Mouse (Mus musculus): Measurements from ENCODE around the gene Gm9945. TPM values are rescaled to one million over a fixed set of nuclear protein-coding genes. Genes with fewer than 3 reads are reported as not detected.
A peak's percentile ranks its signal among the peaks of the same experiment; 100 is the strongest.

Gene Gm9945
- total and polyA plus RNA-seq, 2 experiments from 2014 or later: not detected

DNA sequence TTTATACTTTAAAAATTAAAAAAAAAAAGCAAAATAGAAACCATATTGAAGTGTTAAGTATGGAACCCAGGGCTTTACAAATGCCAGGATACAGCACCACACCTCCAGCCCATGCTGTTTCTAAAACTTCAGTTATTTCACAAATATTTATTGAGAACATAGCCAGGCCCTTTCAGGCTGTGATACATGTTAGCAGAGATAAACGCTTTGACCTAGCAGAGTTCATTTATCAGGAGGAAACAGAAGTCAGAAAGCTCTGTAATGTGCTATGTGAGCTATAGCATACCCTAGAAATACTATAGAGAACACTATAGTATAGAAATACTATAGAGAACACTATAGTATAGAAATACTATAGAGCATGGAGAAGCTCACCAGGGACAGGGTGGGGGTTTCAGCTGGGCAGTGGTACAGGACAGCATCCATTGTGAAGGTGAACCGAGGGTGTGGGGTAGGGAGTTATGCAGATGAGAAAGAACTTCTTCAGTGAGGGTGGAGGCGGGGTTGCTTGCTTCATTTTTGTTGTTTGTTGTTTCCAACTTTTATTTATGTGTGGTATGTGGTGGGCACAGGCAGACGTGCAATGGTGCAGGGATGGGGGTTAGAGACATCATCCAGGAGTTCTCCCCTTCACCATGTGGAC, 1.2 kb downstream of the Gm9945 start:
- H3K36me3 ChIP-seq (replicated peaks; ENCODE audit: control insufficient read depth, insufficient read depth, low read length): no peaks in the 10 kb centered on the region
- no peak for TF ChIP-seq EP300 (IDR thresholded peaks at IDR 0.05; ENCODE audit: low read depth)
- no peak for TF ChIP-seq CTCF (IDR thresholded peaks at IDR 0.05; ENCODE audit: low read depth)
- H3K4me3 ChIP-seq (ENCODE audit: low read depth, low read length): no peak overlapping the region
- H3K27me3 ChIP-seq (ENCODE audit: control insufficient read depth, insufficient read depth, low read length): peaks cover 42% of the 10 kb centered on the region
- no peaks in the 10 kb centered on the region for H3K9me3 ChIP-seq (replicated peaks; ENCODE audit: control insufficient read depth, low read length)
- 0 out of 2 replicates have a peak, but pooled peaks cover 10% of the 10 kb centered on the region for H3K4me1 ChIP-seq (ENCODE audit: control insufficient read depth, insufficient read depth)
- no peak for DNase-seq (ENCODE audit: low spot score)
- H3K27ac ChIP-seq (ENCODE audit: low read depth): no peak overlapping the region
- no peak for ATAC-seq (ENCODE audit: insufficient read depth, low read depth)
- H3K4me2 ChIP-seq (ENCODE audit: low read depth, low read length): no peak overlapping the region
- 71% methylated on average over 4 of the region's 4 CpGs for WGBS
- no peak overlapping the region for H3K9ac ChIP-seq (replicated peaks; ENCODE audit: low read depth, low read length)

- no peak for ATAC-seq (ENCODE audit: insufficient read depth, low read depth)
Measured at GRCm38 (mm10) chr11:53483159-53483891, 3.4 kb downstream of the Gm9945 start.

GRCm38 (mm10) chr11:53485719-53486118, 5.8 kb downstream of the Gm9945 start:
- no peak overlapping the region for H3K9ac ChIP-seq (replicated peaks; ENCODE audit: low read depth, low read length)
- H3K27ac ChIP-seq (ENCODE audit: low read depth): no peak overlapping the region
- no peak overlapping the region for H3K4me3 ChIP-seq (ENCODE audit: low read depth, low read length)
- ATAC-seq (ENCODE audit: insufficient read depth, low read depth): no peak
- H3K4me2 ChIP-seq (ENCODE audit: low read depth, low read length): no peak overlapping the region
- DNase-seq (ENCODE audit: low spot score): no peak
- WGBS: 50% methylated on average over 3 of the region's 3 CpGs
- H3K9me3 ChIP-seq (replicated peaks; ENCODE audit: control insufficient read depth, low read length): no peaks in the 10 kb centered on the region
- H3K36me3 ChIP-seq (replicated peaks; ENCODE audit: control insufficient read depth, insufficient read depth, low read length): no peaks in the 10 kb centered on the region
- no peaks in the 10 kb centered on the region; the same call in 1 of the 2 replicates for H3K4me1 ChIP-seq (ENCODE audit: control insufficient read depth, insufficient read depth)
- no peak for TF ChIP-seq EP300 (IDR thresholded peaks at IDR 0.05; ENCODE audit: low read depth)
- TF ChIP-seq CTCF (IDR thresholded peaks at IDR 0.05; ENCODE audit: low read depth): peak; percentile 31
- peaks cover 9% of the 10 kb centered on the region; the same call in 1 of the 2 replicates for H3K27me3 ChIP-seq (ENCODE audit: control insufficient read depth, insufficient read depth, low read length)

More at GRCm38 (mm10) chr11:53483159-53483891, 3.4 kb downstream of the Gm9945 start:
- Histone ChIP-seq H3K27me3 (ENCODE audit: control insufficient read depth, insufficient read depth, low read length) (peaks cover 31% of the 10 kb centered on the region), H3K9me3 (replicated peaks; ENCODE audit: control insufficient read depth, low read length) (no peaks in the 10 kb centered on the region), H3K4me1 (ENCODE audit: control insufficient read depth, insufficient read depth) (peaks cover 10% of the 10 kb centered on the region; the same call in 1 of the 2 replicates), H3K9ac (replicated peaks; ENCODE audit: low read depth, low read length) (no peak overlapping the region), H3K36me3 (replicated peaks; ENCODE audit: control insufficient read depth, insufficient read depth, low read length) (no peaks in the 10 kb centered on the region), H3K4me3 (ENCODE audit: low read depth, low read length) (no peak overlapping the region), H3K27ac (ENCODE audit: low read depth) (no peak overlapping the region), H3K4me2 (ENCODE audit: low read depth, low read length) (no peak overlapping the region)
- 52% methylated on average over 9 of the region's 9 CpGs for WGBS
- no peak for TF ChIP-seq EP300 (IDR thresholded peaks at IDR 0.05; ENCODE audit: low read depth)
- TF ChIP-seq CTCF (IDR thresholded peaks at IDR 0.05; ENCODE audit: low read depth): no peak
- DNase-seq (ENCODE audit: low spot score): no peak

GRCm38 (mm10) chr11:53486351-53486750, 6.4 kb downstream of the Gm9945 start:
- Histone ChIP-seq H3K9me3 (replicated peaks; ENCODE audit: control insufficient read depth, low read length) (no peaks in the 10 kb centered on the region), H3K4me3 (ENCODE audit: low read depth, low read length) (no peak overlapping the region), H3K36me3 (replicated peaks; ENCODE audit: control insufficient read depth, insufficient read depth, low read length) (no peaks in the 10 kb centered on the region), H3K27ac (ENCODE audit: low read depth) (no peak overlapping the region), H3K4me1 (ENCODE audit: control insufficient read depth, insufficient read depth) (no peaks in the 10 kb centered on the region; the same call in 1 of the 2 replicates), H3K9ac (replicated peaks; ENCODE audit: low read depth, low read length) (no peak overlapping the region), H3K27me3 (ENCODE audit: control insufficient read depth, insufficient read depth, low read length) (peaks cover 9% of the 10 kb centered on the region; the same call in 1 of the 2 replicates), H3K4me2 (ENCODE audit: low read depth, low read length) (no peak overlapping the region)
- ATAC-seq (ENCODE audit: insufficient read depth, low read depth) (no peak), DNase-seq (ENCODE audit: low spot score) (no peak)
- TF ChIP-seq EP300 (IDR thresholded peaks at IDR 0.05; ENCODE audit: low read depth) (no peak), CTCF (IDR thresholded peaks at IDR 0.05; ENCODE audit: low read depth) (no peak)
- 89% methylated on average over 3 of the region's 3 CpGs for WGBS

DNA sequence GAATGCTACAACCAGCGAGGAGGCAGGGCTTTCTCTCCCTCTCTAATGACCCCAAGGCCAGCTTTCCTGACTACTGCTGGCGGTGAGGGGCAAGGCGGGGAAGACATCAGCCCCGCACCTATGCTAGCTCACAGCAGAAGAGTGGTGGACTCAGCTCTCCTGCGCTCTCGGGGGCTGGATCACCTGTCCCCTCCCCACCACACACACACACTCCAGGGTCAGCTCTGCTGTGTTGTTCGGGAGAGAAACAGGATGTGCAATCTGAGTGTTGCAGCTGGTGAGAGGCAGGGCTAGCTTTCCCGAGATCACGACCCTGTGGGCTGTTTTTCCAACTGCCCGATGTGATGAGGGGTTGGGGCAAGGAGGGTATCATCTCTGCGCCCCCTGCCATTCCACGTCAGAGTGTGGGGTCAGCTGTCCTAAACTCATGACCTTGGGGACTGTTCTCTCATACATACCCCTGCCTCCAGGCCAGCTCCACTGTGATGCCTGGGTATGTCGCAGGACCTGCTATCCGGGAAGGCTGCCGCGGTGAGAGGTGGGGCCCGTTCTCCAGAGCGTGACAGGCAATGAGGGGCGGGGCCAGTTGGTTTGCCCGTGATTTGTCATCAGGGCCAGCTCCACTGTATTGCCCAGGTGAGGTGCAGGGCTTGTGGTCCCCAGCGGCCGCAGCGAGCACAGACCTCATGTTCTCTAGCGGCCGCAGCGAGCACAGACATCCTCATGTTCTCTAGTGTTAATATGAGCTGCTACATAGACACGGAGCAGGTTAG, 7.0 kb downstream of the Gm9945 start:
- no peak for DNase-seq (ENCODE audit: low spot score)
- WGBS: 16% methylated on average over 27 of the region's 27 CpGs
- peak overlapping the region; percentile 13; the same call in 1 of the 2 replicates for H3K4me3 ChIP-seq (ENCODE audit: low read depth, low read length)
- no peak for TF ChIP-seq EP300 (IDR thresholded peaks at IDR 0.05; ENCODE audit: low read depth)
- TF ChIP-seq CTCF (IDR thresholded peaks at IDR 0.05; ENCODE audit: low read depth): no peak
- H3K4me2 ChIP-seq (ENCODE audit: low read depth, low read length): peak overlapping the region; percentile 42
- H3K27me3 ChIP-seq (ENCODE audit: control insufficient read depth, insufficient read depth, low read length): peaks cover 9% of the 10 kb centered on the region; the same call in 1 of the 2 replicates
- no peaks in the 10 kb centered on the region for H3K9me3 ChIP-seq (replicated peaks; ENCODE audit: control insufficient read depth, low read length)
- ATAC-seq (ENCODE audit: insufficient read depth, low read depth): peak; percentile 36; the same call in 1 of the 2 replicates
- H3K4me1 ChIP-seq (ENCODE audit: control insufficient read depth, insufficient read depth): no peaks in the 10 kb centered on the region; the same call in 1 of the 2 replicates
- no peak overlapping the region for H3K27ac ChIP-seq (ENCODE audit: low read depth)
- no peak overlapping the region for H3K9ac ChIP-seq (replicated peaks; ENCODE audit: low read depth, low read length)
- no peaks in the 10 kb centered on the region for H3K36me3 ChIP-seq (replicated peaks; ENCODE audit: control insufficient read depth, insufficient read depth, low read length)

All from heart, postnatal 0 days (tissue).